Mouse (Mus musculus): ENCODE results near the gene Rabgap1l. TPM values are rescaled to one million over a fixed set of nuclear protein-coding genes. Genes with fewer than 3 reads are reported as not detected.
"Not testable (repeated sequence)": the region's sequence is repeated elsewhere in the genome, so short reads cannot be mapped to it uniquely, and the experiment has no call there.

The Rabgap1l gene
- polyA plus RNA-seq, 1 experiment from 2014 or later, result 93.4 TPM

GRCm38 (mm10) chr1:160655806-160656470 is 137.1 kb downstream of the Rabgap1l start:
- H3K4me3 ChIP-seq (ENCODE audit: low read length), result no peak overlapping the region
- no peak overlapping the region for H3K4me2 ChIP-seq (ENCODE audit: low read depth, low read length)
- WGBS, result 71% methylated on average over 2 of the region's 2 CpGs
- no peaks in the 10 kb centered on the region for H3K9me3 ChIP-seq (replicated peaks; ENCODE audit: control insufficient read depth, low read length)
- H3K4me1 ChIP-seq (ENCODE audit: control insufficient read depth, insufficient read depth, low read length), result 0 out of 2 replicates have a peak, but pooled peaks cover 2% of the 10 kb centered on the region
- no peaks in the 10 kb centered on the region for H3K27me3 ChIP-seq (ENCODE audit: control insufficient read depth, insufficient read depth, low read length)
- no peak overlapping the region for H3K27ac ChIP-seq (ENCODE audit: low read length)
- H3K9ac ChIP-seq (ENCODE audit: low read length), result no peak overlapping the region
- no peak for ATAC-seq (replicated peaks; ENCODE audit: extremely low read depth, insufficient read depth, low FRiP score)
- H3K36me3 ChIP-seq (ENCODE audit: control insufficient read depth, insufficient read depth), result no peaks in the 10 kb centered on the region

GRCm38 (mm10) chr1:160651691-160652090 is 141.3 kb downstream of the Rabgap1l start:
- Histone ChIP-seq H3K4me2 (ENCODE audit: low read depth, low read length) (no peak overlapping the region), H3K9me3 (replicated peaks; ENCODE audit: control insufficient read depth, low read length) (no peaks in the 10 kb centered on the region), H3K27ac (ENCODE audit: low read length) (peak overlapping the region; percentile 42; the same call in 1 of the 2 replicates), H3K27me3 (ENCODE audit: control insufficient read depth, insufficient read depth, low read length) (no peaks in the 10 kb centered on the region), H3K4me3 (ENCODE audit: low read length) (no peak overlapping the region), H3K4me1 (ENCODE audit: control insufficient read depth, insufficient read depth, low read length) (0 out of 2 replicates have a peak, but pooled peaks cover 2% of the 10 kb centered on the region), H3K36me3 (ENCODE audit: control insufficient read depth, insufficient read depth) (no peaks in the 10 kb centered on the region), H3K9ac (ENCODE audit: low read length) (no peak overlapping the region)
- 0 out of 2 replicates have a peak, but pooled peaks have one; percentile 41 for ATAC-seq (replicated peaks; ENCODE audit: extremely low read depth, insufficient read depth, low FRiP score)
- WGBS, result 23% methylated on average over 3 of the region's 3 CpGs

GRCm38 (mm10) chr1:160645416-160645815 is 147.6 kb downstream of the Rabgap1l start:
- no peaks in the 10 kb centered on the region for H3K36me3 ChIP-seq (ENCODE audit: control insufficient read depth, insufficient read depth)
- H3K9me3 ChIP-seq (replicated peaks; ENCODE audit: control insufficient read depth, low read length), result no peaks in the 10 kb centered on the region
- H3K27me3 ChIP-seq (ENCODE audit: control insufficient read depth, insufficient read depth, low read length), result no peaks in the 10 kb centered on the region
- H3K4me2 ChIP-seq (ENCODE audit: low read depth, low read length), result no peak overlapping the region
- no peak overlapping the region for H3K4me3 ChIP-seq (ENCODE audit: low read length)
- 99% methylated on average over 3 of the region's 3 CpGs for WGBS
- no peak overlapping the region for H3K9ac ChIP-seq (ENCODE audit: low read length)
- ATAC-seq (replicated peaks; ENCODE audit: extremely low read depth, insufficient read depth, low FRiP score), result no peak
- H3K4me1 ChIP-seq (ENCODE audit: control insufficient read depth, insufficient read depth, low read length), result no peaks in the 10 kb centered on the region
- no peak overlapping the region for H3K27ac ChIP-seq (ENCODE audit: low read length)

GRCm38 (mm10) chr1:160628213-160628932 is 164.6 kb downstream of the Rabgap1l start:
- H3K4me3 ChIP-seq (ENCODE audit: low read length), result no peak overlapping the region
- no peak overlapping the region for H3K9ac ChIP-seq (ENCODE audit: low read length)
- H3K36me3 ChIP-seq (ENCODE audit: control insufficient read depth, insufficient read depth), result no peaks in the 10 kb centered on the region
- no peaks in the 10 kb centered on the region for H3K9me3 ChIP-seq (replicated peaks; ENCODE audit: control insufficient read depth, low read length)
- no peak overlapping the region for H3K4me2 ChIP-seq (ENCODE audit: low read depth, low read length)
- H3K27ac ChIP-seq (ENCODE audit: low read length), result no peak overlapping the region
- H3K27me3 ChIP-seq (ENCODE audit: control insufficient read depth, insufficient read depth, low read length), result no peaks in the 10 kb centered on the region
- 73% methylated on average over 12 of the region's 12 CpGs for WGBS
- ATAC-seq (replicated peaks; ENCODE audit: extremely low read depth, insufficient read depth, low FRiP score), result no peak
- H3K4me1 ChIP-seq (ENCODE audit: control insufficient read depth, insufficient read depth, low read length), result no peaks in the 10 kb centered on the region

- not testable (repeated sequence) for H3K4me3 ChIP-seq (ENCODE audit: low read length)
These were observed 168.5 kb downstream of the Rabgap1l start for GRCm38 (mm10) chr1:160624354-160625120.

GRCm38 (mm10) chr1:160618201-160618600 is 174.8 kb downstream of the Rabgap1l start:
- Histone ChIP-seq H3K4me3 (ENCODE audit: low read length) (no peak overlapping the region), H3K9me3 (replicated peaks; ENCODE audit: control insufficient read depth, low read length) (no peaks in the 10 kb centered on the region), H3K4me2 (ENCODE audit: low read depth, low read length) (no peak overlapping the region), H3K4me1 (ENCODE audit: control insufficient read depth, insufficient read depth, low read length) (no peaks in the 10 kb centered on the region), H3K27ac (ENCODE audit: low read length) (no peak overlapping the region), H3K27me3 (ENCODE audit: control insufficient read depth, insufficient read depth, low read length) (no peaks in the 10 kb centered on the region), H3K9ac (ENCODE audit: low read length) (no peak overlapping the region), H3K36me3 (ENCODE audit: control insufficient read depth, insufficient read depth) (no peaks in the 10 kb centered on the region)
- ATAC-seq (replicated peaks; ENCODE audit: extremely low read depth, insufficient read depth, low FRiP score), result no peak
- 82% methylated on average over 2 of the region's 2 CpGs for WGBS

More at GRCm38 (mm10) chr1:160624354-160625120, 168.5 kb downstream of the Rabgap1l start:
- H3K27me3 ChIP-seq (ENCODE audit: control insufficient read depth, insufficient read depth, low read length); H3K36me3 ChIP-seq (ENCODE audit: control insufficient read depth, insufficient read depth); ATAC-seq (replicated peaks; ENCODE audit: extremely low read depth, insufficient read depth, low FRiP score); H3K4me1 ChIP-seq (ENCODE audit: control insufficient read depth, insufficient read depth, low read length); H3K9ac ChIP-seq (ENCODE audit: low read length); H3K27ac ChIP-seq (ENCODE audit: low read length); H3K9me3 ChIP-seq (replicated peaks; ENCODE audit: control insufficient read depth, low read length); H3K4me2 ChIP-seq (ENCODE audit: low read depth, low read length): not testable (repeated sequence)
- WGBS, result 81% methylated on average over 4 of the region's 4 CpGs

- Histone ChIP-seq H3K9me3 (replicated peaks; ENCODE audit: control insufficient read depth, low read length) (no peaks in the 10 kb centered on the region), H3K27me3 (ENCODE audit: control insufficient read depth, insufficient read depth, low read length) (no peaks in the 10 kb centered on the region), H3K9ac (ENCODE audit: low read length) (no peak overlapping the region), H3K4me2 (ENCODE audit: low read depth, low read length) (no peak overlapping the region), H3K4me1 (ENCODE audit: control insufficient read depth, insufficient read depth, low read length) (no peaks in the 10 kb centered on the region), H3K27ac (ENCODE audit: low read length) (no peak overlapping the region), H3K36me3 (ENCODE audit: control insufficient read depth, insufficient read depth) (no peaks in the 10 kb centered on the region), H3K4me3 (ENCODE audit: low read length) (no peak overlapping the region)
- ATAC-seq (replicated peaks; ENCODE audit: extremely low read depth, insufficient read depth, low FRiP score), result no peak
- 74% methylated on average over 2 of the region's 2 CpGs for WGBS
These were observed 186.6 kb downstream of the Rabgap1l start for GRCm38 (mm10) chr1:160606425-160606824.

- not testable (repeated sequence) for H3K27me3 ChIP-seq (ENCODE audit: control insufficient read depth, insufficient read depth, low read length); H3K27ac ChIP-seq (ENCODE audit: low read length); H3K9me3 ChIP-seq (replicated peaks; ENCODE audit: control insufficient read depth, low read length); H3K4me3 ChIP-seq (ENCODE audit: low read length); H3K4me1 ChIP-seq (ENCODE audit: control insufficient read depth, insufficient read depth, low read length); ATAC-seq (replicated peaks; ENCODE audit: extremely low read depth, insufficient read depth, low FRiP score); H3K36me3 ChIP-seq (ENCODE audit: control insufficient read depth, insufficient read depth); H3K4me2 ChIP-seq (ENCODE audit: low read depth, low read length); H3K9ac ChIP-seq (ENCODE audit: low read length)
These were observed 189.7 kb downstream of the Rabgap1l start for GRCm38 (mm10) chr1:160603312-160603711.

- 84% methylated on average over 1 of the region's 1 CpGs for WGBS
- Histone ChIP-seq H3K9me3 (replicated peaks; ENCODE audit: control insufficient read depth, low read length) (no peaks in the 10 kb centered on the region), H3K4me2 (ENCODE audit: low read depth, low read length) (no peak overlapping the region), H3K4me1 (ENCODE audit: control insufficient read depth, insufficient read depth, low read length) (no peaks in the 10 kb centered on the region), H3K4me3 (ENCODE audit: low read length) (no peak overlapping the region), H3K27me3 (ENCODE audit: control insufficient read depth, insufficient read depth, low read length) (no peaks in the 10 kb centered on the region), H3K9ac (ENCODE audit: low read length) (no peak overlapping the region), H3K36me3 (ENCODE audit: control insufficient read depth, insufficient read depth) (no peaks in the 10 kb centered on the region), H3K27ac (ENCODE audit: low read length) (no peak overlapping the region)
- no peak for ATAC-seq (replicated peaks; ENCODE audit: extremely low read depth, insufficient read depth, low FRiP score)
These were observed 195.6 kb downstream of the Rabgap1l start for GRCm38 (mm10) chr1:160597369-160597768.

Measured in heart, embryonic 16.5 days (tissue).